Mouse (Mus musculus) lung, embryonic 14.5 days (tissue): Measurements from ENCODE around the gene Zmiz1. TPM values are rescaled to one million over a fixed set of nuclear protein-coding genes. Genes with fewer than 3 reads are reported as not detected.

Experiments used
- ATAC-seq: fragments of 200-750 bp; cut with Nextera tagmentation; 2 replicates; pipeline ENCODE4 v1.8.0; 2017; ENCODE audit warnings: mild to moderate bottlenecking, moderate TSS enrichment, moderate library complexity; ENCODE audit not compliant: insufficient read depth
- DNase-seq: peaks from one replicate; pipeline ENCODE4 v3.0.0-alpha.2; 2015
- H3K27ac ChIP-seq: fragments of 300-500 bp; sonication (generic); 2 replicates; pipeline ENCODE4 v1.5.1; 2014; ENCODE audit warnings: low read depth, mild to moderate bottlenecking, moderate library complexity
- H3K27me3 ChIP-seq: fragments of 300-500 bp; sonication (generic); 2 replicates; pipeline ENCODE4 v1.6.1; 2014; ENCODE audit warnings: low read length, control low read depth; ENCODE audit not compliant: insufficient read depth
- H3K36me3 ChIP-seq: fragments of 300-500 bp; sonication (generic); 2 replicates; pipeline ENCODE4 v1.6.1; 2014; ENCODE audit warnings: control low read depth; ENCODE audit not compliant: insufficient read depth
- H3K4me1 ChIP-seq: fragments of 300-500 bp; sonication (generic); 2 replicates; pipeline ENCODE4 v1.6.1; 2014; ENCODE audit warnings: antibody characterized with exemption, control low read depth; ENCODE audit not compliant: insufficient read depth
- H3K4me2 ChIP-seq: fragments of 300-500 bp; sonication (generic); 2 replicates; pipeline ENCODE4 v1.6.1; 2014; ENCODE audit warnings: mild to moderate bottlenecking
- H3K4me3 ChIP-seq: fragments of 300-500 bp; sonication (generic); 2 replicates; pipeline ENCODE4 v1.5.1; 2014; ENCODE audit warnings: low read depth, low read length
- H3K9ac ChIP-seq: fragments of 300-500 bp; sonication (generic); 2 replicates; pipeline ENCODE4 v1.6.1; 2014
- H3K9me3 ChIP-seq: fragments of 300-500 bp; sonication (generic); 2 replicates; pipeline ENCODE4 v1.6.1; 2016; ENCODE audit warnings: low read depth, low read length, control low read depth
- CTCF ChIP-seq: IDR thresholded peaks from 2 replicates; pipeline ENCODE4 v1.5.1; 2016; ENCODE audit warnings: antibody characterized with exemption, low read depth
- WGBS: fragments of 180-500 bp; shearing (Covaris S2); extraction: QIAGEN DNeasy Blood & Tissue Kit; methylation state at CpG from one replicate; pipeline ENCODE4 v1.1.7; 2014; 5-methylcytosine and 5-hydroxymethylcytosine counted together
- polyA plus RNA-seq: library from polyadenylated mRNA; unstranded; fragments of >200 nt; fragmentation: Nextera tagmentation; extraction: Ambion mirVana; gene quantifications from 2 replicates; pipeline ENCODE4 v1.2.1, GENCODE M21; 2014

Gene Zmiz1
- polyA plus RNA-seq, 1 experiment from 2014 or later, result 33.5 TPM

- WGBS, result 19% methylated on average over 13 of the region's 13 CpGs
- peak overlapping the region; percentile 63 for H3K27ac ChIP-seq
- no peak for TF ChIP-seq CTCF
- H3K4me3 ChIP-seq, result no peak overlapping the region
- H3K4me1 ChIP-seq, result peaks cover 13% of the 10 kb centered on the region; the same call in 1 of the 2 replicates
- no peaks in the 10 kb centered on the region for H3K36me3 ChIP-seq
- ATAC-seq, result peak; percentile 78
- no peak overlapping the region for H3K9ac ChIP-seq
- peak; percentile 82 for DNase-seq
- H3K27me3 ChIP-seq, result no peaks in the 10 kb centered on the region
- H3K9me3 ChIP-seq, result no peaks in the 10 kb centered on the region
- H3K4me2 ChIP-seq, result no peak overlapping the region
Measured at GRCm38 (mm10) chr14:25421596-25422001, 37.4 kb upstream of the Zmiz1 start.

GRCm38 (mm10) chr14:25422946-25423345, 36.0 kb upstream of the Zmiz1 start:
- Histone ChIP-seq H3K27me3 (no peaks in the 10 kb centered on the region), H3K27ac (no peak overlapping the region), H3K4me2 (no peak overlapping the region), H3K9me3 (no peaks in the 10 kb centered on the region), H3K9ac (no peak overlapping the region), H3K4me1 (peaks cover 13% of the 10 kb centered on the region; the same call in 1 of the 2 replicates), H3K36me3 (no peaks in the 10 kb centered on the region), H3K4me3 (no peak overlapping the region)
- ATAC-seq (no peak), DNase-seq (peak; percentile 7)
- WGBS, result 48% methylated on average over 1 of the region's 1 CpGs
- TF ChIP-seq CTCF, result no peak

GRCm38 (mm10) chr14:25423721-25424443, 35.1 kb upstream of the Zmiz1 start:
- Histone ChIP-seq H3K9ac (no peak overlapping the region), H3K4me1 (peaks cover 13% of the 10 kb centered on the region; the same call in 1 of the 2 replicates), H3K9me3 (no peaks in the 10 kb centered on the region), H3K27me3 (no peaks in the 10 kb centered on the region), H3K27ac (no peak overlapping the region), H3K36me3 (no peaks in the 10 kb centered on the region), H3K4me2 (no peak overlapping the region), H3K4me3 (no peak overlapping the region)
- no peak for TF ChIP-seq CTCF
- 23% methylated on average over 7 of the region's 7 CpGs for WGBS
- ATAC-seq (no peak), DNase-seq (no peak)

GRCm38 (mm10) chr14:25438255-25438654, 20.7 kb upstream of the Zmiz1 start:
- Histone ChIP-seq H3K27me3 (no peaks in the 10 kb centered on the region), H3K4me3 (no peak overlapping the region), H3K9me3 (no peaks in the 10 kb centered on the region), H3K9ac (no peak overlapping the region), H3K27ac (no peak overlapping the region), H3K4me2 (no peak overlapping the region), H3K36me3 (no peaks in the 10 kb centered on the region), H3K4me1 (no peaks in the 10 kb centered on the region)
- ATAC-seq (no peak), DNase-seq (no peak)
- no peak for TF ChIP-seq CTCF

GRCm38 (mm10) chr14:25440116-25440515, 18.9 kb upstream of the Zmiz1 start:
- no peak for TF ChIP-seq CTCF
- Histone ChIP-seq H3K4me1 (no peaks in the 10 kb centered on the region), H3K4me2 (no peak overlapping the region), H3K36me3 (no peaks in the 10 kb centered on the region), H3K27me3 (no peaks in the 10 kb centered on the region), H3K9ac (no peak overlapping the region), H3K4me3 (no peak overlapping the region), H3K9me3 (no peaks in the 10 kb centered on the region), H3K27ac (no peak overlapping the region)
- DNase-seq, result no peak
- WGBS, result 0% methylated on average over 1 of the region's 1 CpGs
- no peak for ATAC-seq

- no peaks in the 10 kb centered on the region for H3K36me3 ChIP-seq
- no peak overlapping the region for H3K4me3 ChIP-seq
- no peaks in the 10 kb centered on the region for H3K4me1 ChIP-seq
- ATAC-seq (no peak), DNase-seq (no peak)
- 56% methylated on average over 3 of the region's 3 CpGs for WGBS
- H3K4me2 ChIP-seq, result no peak overlapping the region
- H3K27ac ChIP-seq, result no peak overlapping the region
- H3K9me3 ChIP-seq, result no peaks in the 10 kb centered on the region
- no peaks in the 10 kb centered on the region for H3K27me3 ChIP-seq
- no peak for TF ChIP-seq CTCF
- no peak overlapping the region for H3K9ac ChIP-seq
Measured at GRCm38 (mm10) chr14:25440777-25441176, 18.2 kb upstream of the Zmiz1 start.

- no peak overlapping the region for H3K4me3 ChIP-seq
- H3K9me3 ChIP-seq, result no peaks in the 10 kb centered on the region
- DNase-seq (no peak), ATAC-seq (no peak)
- no peaks in the 10 kb centered on the region for H3K4me1 ChIP-seq
- no peaks in the 10 kb centered on the region for H3K27me3 ChIP-seq
- no peak for TF ChIP-seq CTCF
- no peak overlapping the region for H3K9ac ChIP-seq
- H3K36me3 ChIP-seq, result no peaks in the 10 kb centered on the region
- 68% methylated on average over 5 of the region's 5 CpGs for WGBS
- H3K27ac ChIP-seq, result no peak overlapping the region
- H3K4me2 ChIP-seq, result no peak overlapping the region
Measured at GRCm38 (mm10) chr14:25441469-25441868, 17.5 kb upstream of the Zmiz1 start.
